Mouse (Mus musculus) testis, postnatal 14 days (tissue): ENCODE results near the gene Ipo9.

Experiments
- DNase-seq: peaks from one replicate; pipeline ENCODE4 v3.0.0; 2021; ENCODE audit warnings: low spot score

Ipo9 gene

GRCm38 (mm10) chr1:135429901-135430668 lies at the start of gene Ipo9:
Ipo9 (minus strand) TSS chr1:135430499.
- DNase-seq = peak; percentile 92

- no peak for DNase-seq
Measured at GRCm38 (mm10) chr1:135475571-135475895, 45.2 kb upstream of the Ipo9 start.

GRCm38 (mm10) chr1:135474861-135475570 lies 44.7 kb upstream of the Ipo9 start:
- no peak for DNase-seq

- DNase-seq = no peak
Measured at GRCm38 (mm10) chr1:135472536-135472935, 42.2 kb upstream of the Ipo9 start.

- DNase-seq = no peak
Measured at GRCm38 (mm10) chr1:135471742-135472141, 41.4 kb upstream of the Ipo9 start.

GRCm38 (mm10) chr1:135470546-135470945 lies 40.2 kb upstream of the Ipo9 start:
- DNase-seq = peak; percentile 32

GRCm38 (mm10) chr1:135467462-135467861 lies 37.2 kb upstream of the Ipo9 start:
- no peak for DNase-seq

- DNase-seq = no peak
Measured at GRCm38 (mm10) chr1:135466935-135467334, 36.6 kb upstream of the Ipo9 start.

- no peak for DNase-seq
Measured at GRCm38 (mm10) chr1:135465734-135466133, 35.4 kb upstream of the Ipo9 start.

GRCm38 (mm10) chr1:135462736-135463135 lies 32.4 kb upstream of the Ipo9 start:
- no peak for DNase-seq

- DNase-seq = no peak
Measured at GRCm38 (mm10) chr1:135462304-135462703, 32.0 kb upstream of the Ipo9 start.

GRCm38 (mm10) chr1:135461097-135461730 lies 30.9 kb upstream of the Ipo9 start:
- peak; percentile 44 for DNase-seq

- no peak for DNase-seq
Measured at GRCm38 (mm10) chr1:135460521-135460920, 30.2 kb upstream of the Ipo9 start.

- no peak for DNase-seq
Measured at GRCm38 (mm10) chr1:135457860-135458259, 27.6 kb upstream of the Ipo9 start.

GRCm38 (mm10) chr1:135452259-135452658 lies 22.0 kb upstream of the Ipo9 start:
- DNase-seq = no peak

- DNase-seq = no peak
Measured at GRCm38 (mm10) chr1:135451419-135451818, 21.1 kb upstream of the Ipo9 start.

- DNase-seq = no peak
Measured at GRCm38 (mm10) chr1:135449876-135450275, 19.6 kb upstream of the Ipo9 start.

GRCm38 (mm10) chr1:135448940-135449339 lies 18.6 kb upstream of the Ipo9 start:
- DNase-seq = no peak

GRCm38 (mm10) chr1:135443506-135443905 lies 13.2 kb upstream of the Ipo9 start:
- no peak for DNase-seq

GRCm38 (mm10) chr1:135441861-135442260 lies 11.6 kb upstream of the Ipo9 start:
- DNase-seq = no peak

- DNase-seq = no peak
Measured at GRCm38 (mm10) chr1:135440986-135441385, 10.7 kb upstream of the Ipo9 start.

- DNase-seq = no peak
Measured at GRCm38 (mm10) chr1:135438801-135439200, 8.5 kb upstream of the Ipo9 start.

GRCm38 (mm10) chr1:135435823-135436222 lies 5.5 kb upstream of the Ipo9 start:
- no peak for DNase-seq
